Mouse (Mus musculus) limb, embryonic 14.5 days (tissue): ENCODE data around the gene Samd1. TPM values are rescaled to one million over a fixed set of nuclear protein-coding genes. Genes with fewer than 3 reads are reported as not detected.

Experiments
- ATAC-seq: fragments of 200-750 bp; cut with Nextera tagmentation; 2 replicates; pipeline ENCODE4 v1.8.0; 2017; ENCODE audit warnings: low read depth, moderate number of reproducible peaks, moderate TSS enrichment; ENCODE audit not compliant: low FRiP score
- DNase-seq: peaks from one replicate; pipeline ENCODE4 v3.0.0-alpha.2; 2015; ENCODE audit warnings: low spot score
- H3K27ac ChIP-seq: fragments of 300-500 bp; sonication (generic); replicated peaks from 2 replicates; pipeline ENCODE4 v1.5.1; 2014; ENCODE audit warnings: low read depth, mild to moderate bottlenecking, low read length, moderate library complexity, mixed read lengths
- H3K27me3 ChIP-seq: fragments of 300-500 bp; sonication (generic); 2 replicates; pipeline ENCODE4 v1.6.1; 2014; ENCODE audit warnings: low read length, mixed read lengths; ENCODE audit not compliant: control insufficient read depth, insufficient read depth
- H3K36me3 ChIP-seq: fragments of 300-500 bp; sonication (generic); 2 replicates; pipeline ENCODE4 v1.6.1; 2014; ENCODE audit warnings: mild to moderate bottlenecking, low read length, moderate library complexity, mixed read lengths; ENCODE audit not compliant: control insufficient read depth, insufficient read depth
- H3K4me1 ChIP-seq: fragments of 300-500 bp; sonication (generic); 2 replicates; pipeline ENCODE4 v1.6.1; 2014; ENCODE audit warnings: antibody characterized with exemption, low read length, mixed read lengths; ENCODE audit not compliant: control insufficient read depth, insufficient read depth
- H3K4me2 ChIP-seq: fragments of 300-500 bp; sonication (generic); replicated peaks from 2 replicates; pipeline ENCODE4 v1.6.1; 2014; ENCODE audit warnings: low read depth, mild to moderate bottlenecking, low read length, moderate library complexity; ENCODE audit not compliant: severe bottlenecking
- H3K4me3 ChIP-seq: fragments of 300-500 bp; sonication (generic); replicated peaks from 2 replicates; pipeline ENCODE4 v1.5.1; 2014; ENCODE audit warnings: low read length
- H3K9ac ChIP-seq: fragments of 300-500 bp; sonication (generic); 2 replicates; pipeline ENCODE4 v1.6.1; 2014; ENCODE audit warnings: mild to moderate bottlenecking, low read depth, low read length, moderate library complexity; ENCODE audit not compliant: severe bottlenecking
- H3K9me3 ChIP-seq: fragments of 300-500 bp; sonication (generic); 2 replicates; pipeline ENCODE4 v1.6.1; 2016; ENCODE audit warnings: low read length; ENCODE audit not compliant: control insufficient read depth
- POLR2A ChIP-seq: fragments of 200-500 bp; IDR thresholded peaks from 2 replicates; pipeline ENCODE4 v1.8.0; 2012; ENCODE audit warnings: inconsistent platforms, mild to moderate bottlenecking, moderate library complexity, borderline replicate concordance; ENCODE audit not compliant: insufficient read depth, insufficient read length; ENCODE audit errors: extremely low read depth
- WGBS: fragments of 180-500 bp; shearing (Covaris S2); extraction: QIAGEN DNeasy Blood & Tissue Kit; methylation state at CpG from one replicate; pipeline ENCODE4 v1.1.7; 2014; 5-methylcytosine and 5-hydroxymethylcytosine counted together
- polyA plus RNA-seq, 2 experiments: library from polyadenylated mRNA; depleted of rRNA in 1 of 2; stranded (reverse) in 1 of 2; unstranded in 1 of 2; fragments of >200 nt; fragmentation: Nextera tagmentation in 1 of 2; extraction: Ambion mirVana in 1 of 2; gene quantifications; 2 replicates each; pipeline versions ENCODE4 v1.2.1 to v1.2.3; 2012 to 2014

The Samd1 gene
- polyA plus RNA-seq, 2 experiments: 17.4 to 99.8 TPM

GRCm38 (mm10) chr8:84008362-84008761 lies 10.9 kb downstream of the Samd1 start:
- no peak for TF ChIP-seq POLR2A
- 32% methylated on average over 7 of the region's 7 CpGs for WGBS

GRCm38 (mm10) chr8:84009876-84010275 lies 12.4 kb downstream of the Samd1 start:
- ATAC-seq: peak; percentile 72; the same call in 1 of the 2 replicates
- WGBS: under 1% methylated on average over 11 of the region's 11 CpGs
- H3K4me3 ChIP-seq: no peak overlapping the region

More at GRCm38 (mm10) chr8:84008362-84008761, 10.9 kb downstream of the Samd1 start:
- H3K4me3 ChIP-seq: no peak overlapping the region
- no peak overlapping the region for H3K9ac ChIP-seq
- no peak overlapping the region for H3K27ac ChIP-seq
- H3K4me1 ChIP-seq: peaks cover 31% of the 10 kb centered on the region
- DNase-seq: no peak
- no peaks in the 10 kb centered on the region for H3K9me3 ChIP-seq
- H3K27me3 ChIP-seq: peaks cover 34% of the 10 kb centered on the region
- no peak for ATAC-seq
- no peaks in the 10 kb centered on the region for H3K36me3 ChIP-seq
- H3K4me2 ChIP-seq: no peak overlapping the region

GRCm38 (mm10) chr8:84010625-84011611 lies 13.4 kb downstream of the Samd1 start:
- peak overlapping the region; percentile 49 for H3K9ac ChIP-seq
- peak overlapping the region; percentile 57 for H3K4me3 ChIP-seq
- WGBS: 2% methylated on average over 59 of the region's 83 CpGs
- H3K4me2 ChIP-seq: peak overlapping the region; percentile 95
- H3K27ac ChIP-seq: no peak overlapping the region
- H3K9me3 ChIP-seq: no peaks in the 10 kb centered on the region
- H3K4me1 ChIP-seq: peaks cover 23% of the 10 kb centered on the region
- ATAC-seq: peak; percentile 54
- no peak for TF ChIP-seq POLR2A
- peaks cover 40% of the 10 kb centered on the region for H3K27me3 ChIP-seq
- DNase-seq: peak; percentile 68
- no peaks in the 10 kb centered on the region for H3K36me3 ChIP-seq

More at GRCm38 (mm10) chr8:84009876-84010275, 12.4 kb downstream of the Samd1 start:
- H3K27ac ChIP-seq: no peak overlapping the region
- no peak overlapping the region for H3K4me2 ChIP-seq
- no peaks in the 10 kb centered on the region for H3K9me3 ChIP-seq
- H3K4me1 ChIP-seq: peaks cover 23% of the 10 kb centered on the region
- peak; percentile 87 for DNase-seq
- no peak overlapping the region for H3K9ac ChIP-seq
- TF ChIP-seq POLR2A: no peak
- H3K27me3 ChIP-seq: peaks cover 40% of the 10 kb centered on the region
- no peaks in the 10 kb centered on the region for H3K36me3 ChIP-seq

GRCm38 (mm10) chr8:84011705-84012498 lies 14.4 kb downstream of the Samd1 start, which contains the start of gene 2210011C24Rik:
Gene 2210011C24Rik, minus strand, starts transcription at chr8:84012171.
- Histone ChIP-seq H3K9ac (peak within 1 kb of the TSS; percentile 49), H3K36me3 (no peaks in the 10 kb centered on the region), H3K4me2 (peak within 1 kb of the TSS; percentile 95), H3K27me3 (peaks cover 40% of the 10 kb centered on the region), H3K4me3 (peak within 1 kb of the TSS; percentile 57), H3K27ac (no peak within 1 kb of the TSS), H3K9me3 (no peaks in the 10 kb centered on the region), H3K4me1 (peaks cover 23% of the 10 kb centered on the region)
- under 1% methylated on average over 45 of the region's 45 CpGs for WGBS
- no peak for TF ChIP-seq POLR2A
- ATAC-seq: no peak
- DNase-seq: no peak
